Mouse (Mus musculus): ENCODE measurements around the gene Slc28a1. TPM values are rescaled to one million over a fixed set of nuclear protein-coding genes. Genes with fewer than 3 reads are reported as not detected.

Gene Slc28a1
- total RNA-seq, 2 experiments from 2014 or later: 0.28 to 0.34 TPM

DNA sequence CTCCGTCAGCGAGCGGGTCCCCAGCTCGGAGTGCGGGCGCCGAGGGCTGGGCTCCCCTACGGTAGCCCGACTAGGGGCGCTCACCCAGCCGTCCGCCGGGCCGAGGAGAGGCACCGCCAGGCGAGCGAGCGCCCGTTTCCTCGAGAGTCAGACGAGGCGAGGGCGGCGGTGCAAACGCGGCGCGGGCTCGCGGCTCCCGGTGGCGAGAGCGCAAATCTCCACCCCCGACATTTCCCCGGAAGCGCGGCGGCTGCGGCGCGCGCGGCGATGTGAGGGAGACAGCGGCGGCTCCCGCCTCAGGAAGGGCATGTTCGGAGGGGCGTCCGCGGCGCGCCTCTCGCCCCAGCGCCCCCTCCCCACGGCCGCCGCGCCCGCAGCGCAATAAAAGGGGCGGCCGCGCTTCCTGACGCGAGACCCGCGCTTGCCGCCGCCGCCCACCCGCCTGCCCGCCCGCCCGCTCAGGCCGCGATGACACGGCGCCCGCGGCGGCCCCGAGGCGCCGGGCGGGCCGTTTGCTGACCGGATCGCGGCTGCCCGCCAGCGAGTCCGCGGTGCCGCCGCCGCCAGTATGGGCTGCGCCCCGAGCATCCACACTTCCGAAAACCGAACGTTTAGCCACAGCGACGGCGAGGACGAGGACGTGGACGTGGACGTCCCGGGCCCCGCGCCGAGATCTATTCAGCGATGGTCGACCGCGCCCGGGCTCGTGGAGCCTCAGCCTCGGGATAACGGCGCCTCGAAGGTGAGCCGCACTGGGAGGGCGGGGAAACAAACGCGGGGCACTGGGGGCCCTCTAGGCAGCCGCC is 99.0 kb downstream of the Slc28a1 start, which contains the start of gene Pde8a:
Gene Pde8a (plus strand): TSS at position 250 of the 806 bp plus-strand sequence.
- peak; percentile 40 for DNase-seq

GRCm38 (mm10) chr7:81214153-81214907 is 99.7 kb downstream of the Slc28a1 start:
- peak; percentile 31 for DNase-seq

DNA sequence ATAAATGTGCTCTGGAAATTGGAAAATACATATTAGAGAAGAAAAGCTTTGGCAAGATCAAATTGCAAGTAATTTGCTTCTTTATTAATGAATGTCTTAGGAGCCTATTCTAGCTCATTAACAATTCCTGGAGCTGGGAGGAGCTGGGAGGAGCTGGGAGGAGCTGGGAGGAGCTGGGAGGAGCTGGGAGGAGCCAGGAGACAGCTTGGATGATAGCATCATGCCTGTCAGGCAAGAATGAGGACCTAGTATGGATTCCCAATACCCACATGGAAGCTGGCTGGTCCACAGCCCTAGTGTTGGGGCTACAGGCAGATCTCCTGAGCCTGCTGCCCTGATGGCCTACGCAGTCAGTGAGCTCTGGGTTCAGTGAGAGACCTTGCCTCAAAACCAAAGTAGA is 101.4 kb downstream of the Slc28a1 start:
- no peak for DNase-seq

- no peak for DNase-seq
Measured at GRCm38 (mm10) chr7:81219321-81219720, 104.7 kb downstream of the Slc28a1 start.

Other genes starting within 250 kb of the Slc28a1 start
- gene Wdr73, start 213.5 kb upstream of the Slc28a1 start, total RNA-seq (2021): 1 to 10 TPM; 5.4 to 6.8 TPM
- gene Nmb, start 209.7 kb upstream of the Slc28a1 start, total RNA-seq (2021): 1 to 10 TPM; 2.1 to 2.4 TPM
- gene Sec11a, start 167.0 kb upstream of the Slc28a1 start, total RNA-seq (2021): 10 to 100 TPM; 50.6 to 55.3 TPM
- gene Zfp592, start 121.1 kb upstream of the Slc28a1 start, total RNA-seq (2021): 10 to 100 TPM; 14.8 to 18.2 TPM
- 100 to 1,000 TPM; 104 to 110 TPM for gene Alpk3, start 57.2 kb upstream of the Slc28a1 start, total RNA-seq (2021)
- 10 to 100 TPM in 1 of 2 experiments, 1 to 10 TPM in 1; 7.8 to 10.1 TPM for gene Pde8a, start 98.8 kb downstream of the Slc28a1 start, total RNA-seq (2021)
- 1,000 to 10,000 TPM; 1,068 to 1,095 TPM for gene Rps17, start 230.5 kb downstream of the Slc28a1 start, total RNA-seq (2021)

Data from gastrocnemius, postnatal 10 days (tissue).